Mouse (Mus musculus) cortical plate, adult 2 months (tissue): ENCODE measurements around the gene Lpp.

Experiments
- CTCF ChIP-seq: fragments of 200-500 bp; IDR thresholded peaks from 2 replicates; pipeline ENCODE4 v1.5.1; 2011; ENCODE audit warnings: mild to moderate bottlenecking, control low read depth, low read length; ENCODE audit not compliant: insufficient read depth; ENCODE audit errors: extremely low read depth
- POLR2A ChIP-seq: fragments of 200-500 bp; IDR thresholded peaks from 2 replicates; pipeline ENCODE4 v1.6.1; 2011; ENCODE audit warnings: mild to moderate bottlenecking, low read length, control low read depth; ENCODE audit not compliant: insufficient read depth; ENCODE audit errors: extremely low read depth

GRCm38 (mm10) chr16:24629218-24630172 is 236.2 kb downstream of the Lpp start:
- TF ChIP-seq POLR2A (no peak), CTCF (no peak)
